ENCODE assay signal across 11 mouse cellular contexts in the genomic region with DNA sequence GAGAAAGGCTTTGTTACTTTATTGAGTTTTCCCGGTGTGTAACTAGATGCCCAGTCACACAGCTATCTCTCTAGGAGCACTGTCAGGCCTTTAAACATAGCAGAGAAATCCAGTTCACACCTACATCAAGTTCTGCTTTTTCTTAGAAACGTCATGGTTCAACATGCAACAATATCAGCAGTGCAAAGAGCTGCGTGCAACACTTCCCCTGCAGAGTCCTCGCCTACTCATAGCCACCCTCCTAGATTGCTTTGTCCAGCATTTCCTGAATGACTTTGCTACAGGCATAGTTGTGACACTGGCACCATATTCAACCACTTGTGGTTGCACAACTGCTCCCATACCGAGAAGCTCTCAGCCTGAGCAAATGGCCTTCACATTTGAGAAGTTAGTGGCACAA. TPM values are rescaled to one million over a fixed set of nuclear protein-coding genes. Genes with fewer than 3 reads are reported as not detected.
DNase-seq lines count a peak whose midpoint lies in the region.
"Had no signal": no experiment of that assay in that cellular context is flagged by ENCODE, and none has a peak within 500 bp of the region (broad histone marks: within the 10 kb centered on the region; RNA-seq: fewer than 3 reads in every experiment).

No protein-coding gene starts in this region.

- intact Hi-C loops in gastrocnemius, postnatal 14 days (cut with DNase I; ENCODE audit: low total_unique reads), result no loop called here
- intact Hi-C loops in gastrocnemius, postnatal 36 days (cut with DNase I), result no loop called here

- DNase-seq in gastrocnemius, postnatal 14 days, result peak; percentile 3
- no peak for DNase-seq in gastrocnemius, postnatal 36 days
- peak; percentile 3 for DNase-seq in thymus, postnatal 14 days
- no peak for DNase-seq in thymus, adult 18-20 months
- DNase-seq in lung, postnatal 25 days (ENCODE audit: low spot score), result peak; percentile 71
- no peak for DNase-seq in embryo, embryonic 10 days (ENCODE audit: low spot score)
- no peak for DNase-seq in cerebellum, postnatal 14 days
- no peak for DNase-seq in ovary, postnatal 14 days (ENCODE audit: low spot score)
- DNase-seq: cerebellum, adult 11 months; gastrocnemius, postnatal 25 days had no signal

RNA-seq across cellular contexts. Expression of a gene that starts 10.0 kb away (rescaled TPM):
- total RNA-seq in gastrocnemius, postnatal 14 days (2021), result 1 to 10 TPM; 1.1 to 1.4 TPM
- 1 to 10 TPM in 1 of 2 experiments, under 1 TPM in 1; 0.97 to 1.1 TPM for total RNA-seq in gastrocnemius, postnatal 36 days (2021)

RNA-seq across cellular contexts. Expression of a gene that starts 46.0 kb away (rescaled TPM):
- under 1 TPM in 1 of 2 experiments, not detected in 1; 0.13 TPM for total RNA-seq in gastrocnemius, postnatal 14 days (2021)
- not detected for total RNA-seq in gastrocnemius, postnatal 36 days (2021)
- total RNA-seq: gastrocnemius, postnatal 25 days; hindbrain, postnatal 0 days had no signal

Comparison
In these comparisons a context has a peak if more than half of its experiments do, and no peak if none do; other contexts are left out.
1. DNase-seq: peak in gastrocnemius, postnatal 14 days (single experiment), thymus, postnatal 14 days (single experiment) and lung, postnatal 25 days (single experiment); none in gastrocnemius, postnatal 36 days (0 of 2), thymus, adult 18-20 months (0 of 2), embryo, embryonic 10 days (single experiment), cerebellum, postnatal 14 days (0 of 2) and ovary, postnatal 14 days (single experiment).